ENCODE assay signal across 19 mouse cellular contexts in genomic region chr1:98173431-98173830, GRCm38 (mm10).
DNase-seq lines count a peak whose midpoint lies in the region; ATAC-seq and TF ChIP-seq lines count a peak whose summit lies in the region.
"Had no signal": no experiment of that assay in that cellular context is flagged by ENCODE, and none has a peak within 500 bp of the region (broad histone marks: within the 10 kb centered on the region; RNA-seq: fewer than 3 reads in every experiment).

No protein-coding gene starts in this region.

- H3K36me3 ChIP-seq in forebrain, embryonic 15.5 days: no peaks in the 10 kb centered on the region
- no peaks in the 10 kb centered on the region for H3K36me3 ChIP-seq in forebrain, embryonic 12.5 days (replicated peaks)
- H3K36me3 ChIP-seq in midbrain, embryonic 12.5 days: no peaks in the 10 kb centered on the region
- no peaks in the 10 kb centered on the region for H3K36me3 ChIP-seq in midbrain, embryonic 10.5 days
- H3K36me3 ChIP-seq in stomach, embryonic 14.5 days (ENCODE audit: control insufficient read depth, insufficient read depth, low read length): no peaks in the 10 kb centered on the region
- no peaks in the 10 kb centered on the region for H3K36me3 ChIP-seq in stomach, postnatal 0 days (ENCODE audit: control insufficient read depth, insufficient read depth, low read length)
- H3K36me3 ChIP-seq: embryonic facial prominence, embryonic 15.5 days; forebrain, embryonic 10.5 days; heart, embryonic 10.5 days had no signal

- no peaks in the 10 kb centered on the region for H3K9me3 ChIP-seq in forebrain, embryonic 15.5 days
- no peaks in the 10 kb centered on the region for H3K9me3 ChIP-seq in forebrain, embryonic 12.5 days
- no peaks in the 10 kb centered on the region for H3K9me3 ChIP-seq in midbrain, embryonic 12.5 days
- H3K9me3 ChIP-seq in midbrain, embryonic 10.5 days (replicated peaks): no peaks in the 10 kb centered on the region
- H3K9me3 ChIP-seq in stomach, embryonic 14.5 days (ENCODE audit: control insufficient read depth, low read depth, low read length): no peaks in the 10 kb centered on the region
- H3K9me3 ChIP-seq in stomach, postnatal 0 days (ENCODE audit: control insufficient read depth, low read length): no peaks in the 10 kb centered on the region
- H3K9me3 ChIP-seq: embryonic facial prominence, embryonic 15.5 days; forebrain, embryonic 10.5 days; heart, embryonic 10.5 days had no signal

- ATAC-seq in forebrain, embryonic 15.5 days (replicated peaks): no peak
- no peak for ATAC-seq in forebrain, embryonic 12.5 days (ENCODE audit: low FRiP score)
- ATAC-seq in midbrain, embryonic 12.5 days (ENCODE audit: low FRiP score, low read depth): 0 out of 2 replicates have a peak, but pooled peaks have one; percentile 53
- no peak for ATAC-seq in stomach, embryonic 14.5 days (ENCODE audit: insufficient number of reproducible peaks, insufficient read depth, low FRiP score, low read depth)
- no peak for ATAC-seq in stomach, postnatal 0 days (ENCODE audit: low FRiP score, low TSS enrichment)

- 38% methylated on average over 2 of the region's 2 CpGs for WGBS in forebrain, embryonic 15.5 days
- 56% methylated on average over 2 of the region's 2 CpGs for WGBS in forebrain, embryonic 12.5 days
- WGBS in midbrain, embryonic 12.5 days: 69% methylated on average over 2 of the region's 2 CpGs
- WGBS in midbrain, embryonic 10.5 days: 69% methylated on average over 2 of the region's 2 CpGs
- WGBS in stomach, embryonic 14.5 days: 63% methylated on average over 2 of the region's 2 CpGs
- WGBS in stomach, postnatal 0 days: 74% methylated on average over 2 of the region's 2 CpGs

- peaks cover 9% of the 10 kb centered on the region for H3K4me1 ChIP-seq in forebrain, embryonic 15.5 days
- peaks cover 14% of the 10 kb centered on the region; the same call in 1 of the 2 replicates for H3K4me1 ChIP-seq in forebrain, embryonic 12.5 days
- peaks cover 12% of the 10 kb centered on the region; the same call in 1 of the 2 replicates for H3K4me1 ChIP-seq in midbrain, embryonic 12.5 days
- H3K4me1 ChIP-seq in midbrain, embryonic 10.5 days: peaks cover 17% of the 10 kb centered on the region
- H3K4me1 ChIP-seq in stomach, embryonic 14.5 days (ENCODE audit: control insufficient read depth, insufficient read depth, low read length): no peaks in the 10 kb centered on the region
- H3K4me1 ChIP-seq in stomach, postnatal 0 days (replicated peaks; ENCODE audit: control insufficient read depth, insufficient read depth): no peaks in the 10 kb centered on the region
- H3K4me1 ChIP-seq: embryonic facial prominence, embryonic 15.5 days; heart, embryonic 10.5 days had no signal

- H3K4me3 ChIP-seq in forebrain, embryonic 15.5 days: no peak overlapping the region
- no peak overlapping the region for H3K4me3 ChIP-seq in forebrain, embryonic 12.5 days (replicated peaks)
- no peak overlapping the region for H3K4me3 ChIP-seq in midbrain, embryonic 12.5 days
- H3K4me3 ChIP-seq in midbrain, embryonic 10.5 days: no peak overlapping the region
- no peak overlapping the region for H3K4me3 ChIP-seq in stomach, embryonic 14.5 days (ENCODE audit: low read depth, low read length)
- H3K4me3 ChIP-seq in stomach, postnatal 0 days (ENCODE audit: low read depth, low read length): no peak overlapping the region
- H3K4me3 ChIP-seq: embryonic facial prominence, embryonic 15.5 days; erythroblast, embryonic 14.5 days; forebrain, embryonic 10.5 days; heart, embryonic 10.5 days had no signal

- no peak for TF ChIP-seq EP300 in stomach, postnatal 0 days (optimal IDR thresholded peaks at IDR 0.05)

- H3K27ac ChIP-seq in forebrain, embryonic 15.5 days (replicated peaks): 0 out of 2 replicates have a peak overlapping the region, but pooled peaks have one; percentile 23
- no peak overlapping the region for H3K27ac ChIP-seq in forebrain, embryonic 12.5 days
- no peak overlapping the region for H3K27ac ChIP-seq in midbrain, embryonic 12.5 days (replicated peaks)
- no peak overlapping the region for H3K27ac ChIP-seq in midbrain, embryonic 10.5 days (replicated peaks)
- H3K27ac ChIP-seq in stomach, embryonic 14.5 days (ENCODE audit: low read length): 0 out of 2 replicates have a peak overlapping the region, but pooled peaks have one; percentile 21
- H3K27ac ChIP-seq in stomach, postnatal 0 days (replicated peaks): no peak overlapping the region
- H3K27ac ChIP-seq: forebrain, embryonic 10.5 days; heart, embryonic 10.5 days had no signal

- H3K4me2 ChIP-seq in forebrain, embryonic 15.5 days (replicated peaks): no peak overlapping the region
- H3K4me2 ChIP-seq in forebrain, embryonic 12.5 days: no peak overlapping the region
- no peak overlapping the region for H3K4me2 ChIP-seq in midbrain, embryonic 12.5 days (replicated peaks)
- no peak overlapping the region for H3K4me2 ChIP-seq in stomach, embryonic 14.5 days (replicated peaks; ENCODE audit: low read depth, low read length)
- H3K4me2 ChIP-seq in stomach, postnatal 0 days (replicated peaks; ENCODE audit: low read depth): no peak overlapping the region
- H3K4me2 ChIP-seq: embryonic facial prominence, embryonic 15.5 days had no signal

- no peak for TF ChIP-seq CTCF in stomach, postnatal 0 days (IDR thresholded peaks at IDR 0.05; ENCODE audit: low read depth)

- no peak for DNase-seq in midbrain, embryonic 10.5 days (ENCODE audit: low spot score)
- no peak for DNase-seq in stomach, postnatal 0 days (ENCODE audit: low spot score)
- DNase-seq: adrenal gland, adult 2 months; adrenal gland, postnatal 25 days; cerebellum, adult 18-20 months; cerebellum, adult 9-11 months; cerebellum, postnatal 36 days; gastrocnemius, postnatal 10 days; heart, adult 18-20 months; heart, postnatal 10 days; heart, postnatal 4 days had no signal

- no peaks in the 10 kb centered on the region for H3K27me3 ChIP-seq in forebrain, embryonic 15.5 days
- H3K27me3 ChIP-seq in forebrain, embryonic 12.5 days: no peaks in the 10 kb centered on the region
- no peaks in the 10 kb centered on the region for H3K27me3 ChIP-seq in midbrain, embryonic 12.5 days
- H3K27me3 ChIP-seq in midbrain, embryonic 10.5 days (ENCODE audit: low read depth, poor library complexity, severe bottlenecking): no peaks in the 10 kb centered on the region
- H3K27me3 ChIP-seq in stomach, embryonic 14.5 days (ENCODE audit: control insufficient read depth, insufficient read depth, low read length): no peaks in the 10 kb centered on the region
- no peaks in the 10 kb centered on the region for H3K27me3 ChIP-seq in stomach, postnatal 0 days (ENCODE audit: control insufficient read depth, insufficient read depth, low read length)
- H3K27me3 ChIP-seq: embryonic facial prominence, embryonic 15.5 days had no signal

- no peak overlapping the region for H3K9ac ChIP-seq in forebrain, embryonic 15.5 days (replicated peaks)
- H3K9ac ChIP-seq in forebrain, embryonic 12.5 days: no peak overlapping the region
- H3K9ac ChIP-seq in midbrain, embryonic 12.5 days (replicated peaks): no peak overlapping the region
- H3K9ac ChIP-seq in stomach, embryonic 14.5 days (replicated peaks; ENCODE audit: low read depth, low read length): no peak overlapping the region
- no peak overlapping the region for H3K9ac ChIP-seq in stomach, postnatal 0 days (ENCODE audit: low read length)
- H3K9ac ChIP-seq: embryonic facial prominence, embryonic 15.5 days had no signal

Comparison
In these comparisons a context has a peak if more than half of its experiments do, and no peak if none do; other contexts are left out.
1. H3K27ac ChIP-seq: peak in forebrain, embryonic 15.5 days (single experiment) and stomach, embryonic 14.5 days (single experiment); none in forebrain, embryonic 12.5 days (single experiment), midbrain, embryonic 12.5 days (single experiment), midbrain, embryonic 10.5 days (single experiment) and stomach, postnatal 0 days (single experiment).